Mouse (Mus musculus): ENCODE data around the gene Cdr2l.
"Not testable (repeated sequence)": the region's sequence is repeated elsewhere in the genome, so short reads cannot be mapped to it uniquely, and the experiment has no call there.

The Cdr2l gene

GRCm38 (mm10) chr11:115371354-115371753 is 10.4 kb upstream of the Cdr2l start:
- DNase-seq (ENCODE audit: low spot score): no peak

DNA sequence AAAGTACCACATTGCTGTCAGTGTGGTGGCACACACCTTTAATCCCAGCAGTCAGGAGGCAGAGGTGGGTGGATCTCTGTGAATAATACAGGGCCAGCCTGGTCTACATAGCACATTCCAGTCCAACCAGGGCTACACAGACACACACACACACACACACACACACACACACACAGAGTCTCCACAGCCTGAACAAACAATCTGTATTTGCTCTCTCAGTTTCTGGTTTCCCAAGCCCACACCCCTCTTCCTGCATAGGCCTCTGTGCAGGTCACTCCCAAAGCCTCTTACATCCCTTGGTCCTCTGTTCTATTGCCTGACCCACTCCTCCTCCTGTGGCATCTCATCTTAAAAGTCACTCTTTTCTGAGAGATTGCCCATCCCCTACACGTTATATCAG is 9.7 kb upstream of the Cdr2l start:
- DNase-seq (ENCODE audit: low spot score): no peak

DNA sequence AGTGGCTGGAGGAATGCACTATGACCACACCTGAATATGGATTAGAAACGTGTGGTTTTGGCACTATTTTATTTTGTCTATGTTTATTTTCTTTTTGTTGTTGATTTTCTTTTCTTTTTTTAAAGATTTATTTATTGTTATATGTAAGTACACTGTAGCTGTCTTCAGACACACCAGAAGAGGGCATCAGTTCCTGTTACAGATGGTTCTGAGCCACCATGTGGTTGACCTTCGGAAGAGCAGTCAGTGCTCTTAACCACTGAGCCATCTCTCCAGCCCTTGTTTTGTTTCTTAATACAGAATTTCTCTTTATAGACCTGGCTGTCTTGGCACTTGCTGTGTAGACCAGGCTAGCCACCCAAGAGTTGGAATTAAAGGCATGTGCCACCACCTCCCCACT is 9.0 kb upstream of the Cdr2l start:
- DNase-seq (ENCODE audit: low spot score): no peak

- peak; percentile 84 for DNase-seq (ENCODE audit: low spot score)
Measured at GRCm38 (mm10) chr11:115373805-115374694, 7.7 kb upstream of the Cdr2l start.

DNA sequence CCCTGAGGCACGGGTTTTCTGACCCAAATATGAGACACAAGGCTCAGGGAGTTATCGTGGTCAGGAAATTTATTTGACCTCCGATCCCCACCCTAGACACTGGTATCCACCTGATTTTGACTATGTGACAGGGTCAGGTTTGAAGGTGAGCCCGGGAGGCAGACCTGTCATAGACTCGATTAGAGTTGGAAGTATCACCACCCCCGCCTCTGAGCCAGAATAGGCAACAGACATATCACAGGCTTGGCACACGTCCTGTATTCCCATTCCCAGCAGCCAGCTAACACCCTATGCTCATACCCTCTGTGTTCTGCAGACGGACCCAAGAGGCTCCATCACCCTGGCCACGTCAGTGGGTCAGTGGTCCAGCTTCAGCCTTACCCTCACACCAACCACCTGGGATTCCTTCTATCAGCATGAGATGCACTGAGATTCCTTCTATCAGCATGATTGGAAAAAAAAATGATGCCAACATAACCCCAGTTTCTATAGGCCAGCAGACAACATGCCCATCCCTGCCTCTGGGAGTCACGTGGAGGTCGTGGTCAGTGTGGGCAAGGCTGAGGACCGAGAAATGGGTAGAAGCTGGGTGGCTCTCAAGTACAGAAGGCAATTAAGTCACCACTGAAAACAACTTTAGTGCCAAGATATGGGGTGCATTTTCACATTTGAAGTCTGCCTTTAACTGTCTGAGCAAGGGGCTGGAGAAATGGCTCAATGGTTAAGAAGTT is 6.9 kb upstream of the Cdr2l start:
- peak; percentile 74 for DNase-seq (ENCODE audit: low spot score)

DNA sequence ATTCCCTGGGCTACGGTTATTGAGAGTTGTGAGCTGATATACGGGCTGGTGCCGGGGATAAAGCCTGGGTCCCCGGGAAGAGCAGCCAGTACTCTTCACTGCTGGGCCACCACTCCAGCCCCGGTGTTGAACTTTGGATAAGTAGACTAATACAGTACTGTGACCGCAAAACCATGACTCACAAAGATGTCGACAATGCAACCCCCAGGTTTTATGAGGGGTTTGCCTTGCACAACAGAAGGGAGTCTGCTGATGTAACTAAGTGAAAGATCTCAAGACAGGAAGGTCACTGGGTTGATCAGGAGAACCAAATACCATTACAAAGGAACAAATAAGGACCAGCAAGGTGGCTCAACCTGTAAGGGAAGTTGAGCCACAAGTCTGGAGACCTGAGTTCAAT is 5.0 kb upstream of the Cdr2l start:
- DNase-seq (ENCODE audit: low spot score): no peak

DNA sequence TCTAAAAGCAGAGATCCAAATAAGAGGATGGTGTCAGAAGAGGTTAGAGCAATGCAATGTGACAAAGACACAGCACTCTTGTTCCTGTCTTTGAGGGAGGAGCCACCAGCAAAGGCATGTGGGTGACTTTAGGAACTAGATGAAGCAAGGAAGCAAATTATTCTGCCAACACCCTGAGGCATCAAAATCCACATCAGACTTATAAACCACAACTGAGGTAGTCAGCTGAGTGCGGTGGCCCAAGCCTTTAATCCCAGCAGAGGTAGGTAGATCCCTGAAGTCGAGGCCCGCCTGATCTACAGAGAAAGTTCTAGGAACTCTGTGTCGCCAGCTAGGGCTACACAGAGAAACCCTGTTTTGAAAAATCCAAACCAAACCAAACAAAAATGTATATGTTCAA is 4.5 kb upstream of the Cdr2l start:
- DNase-seq (ENCODE audit: low spot score): no peak

GRCm38 (mm10) chr11:115377854-115378253 is 3.9 kb upstream of the Cdr2l start:
- no peak for DNase-seq (ENCODE audit: low spot score)

GRCm38 (mm10) chr11:115381276-115381675 is 440 bp upstream of the Cdr2l start:
- no peak for DNase-seq (ENCODE audit: low spot score)

DNA sequence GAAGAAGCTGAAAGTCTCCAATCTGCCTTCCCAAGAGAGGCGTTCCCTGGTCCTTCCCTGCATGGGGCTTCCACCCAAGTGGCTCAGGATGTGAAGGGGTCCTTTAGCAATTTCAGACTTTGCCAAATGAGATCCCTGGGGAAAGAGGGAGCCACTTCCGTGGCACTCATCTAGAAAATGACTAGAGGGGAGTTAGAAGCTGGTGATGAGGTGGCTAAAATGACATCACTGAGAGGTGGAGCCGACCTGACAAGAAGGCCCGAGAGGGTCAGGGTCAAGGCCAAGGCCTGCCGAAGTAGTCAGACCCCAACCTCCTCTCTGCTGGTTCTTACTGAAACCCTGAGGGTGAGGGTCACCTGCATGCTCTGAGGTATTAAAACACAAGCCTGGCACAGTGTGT is 1.2 kb downstream of the Cdr2l start:
- DNase-seq (ENCODE audit: low spot score): no peak

DNA sequence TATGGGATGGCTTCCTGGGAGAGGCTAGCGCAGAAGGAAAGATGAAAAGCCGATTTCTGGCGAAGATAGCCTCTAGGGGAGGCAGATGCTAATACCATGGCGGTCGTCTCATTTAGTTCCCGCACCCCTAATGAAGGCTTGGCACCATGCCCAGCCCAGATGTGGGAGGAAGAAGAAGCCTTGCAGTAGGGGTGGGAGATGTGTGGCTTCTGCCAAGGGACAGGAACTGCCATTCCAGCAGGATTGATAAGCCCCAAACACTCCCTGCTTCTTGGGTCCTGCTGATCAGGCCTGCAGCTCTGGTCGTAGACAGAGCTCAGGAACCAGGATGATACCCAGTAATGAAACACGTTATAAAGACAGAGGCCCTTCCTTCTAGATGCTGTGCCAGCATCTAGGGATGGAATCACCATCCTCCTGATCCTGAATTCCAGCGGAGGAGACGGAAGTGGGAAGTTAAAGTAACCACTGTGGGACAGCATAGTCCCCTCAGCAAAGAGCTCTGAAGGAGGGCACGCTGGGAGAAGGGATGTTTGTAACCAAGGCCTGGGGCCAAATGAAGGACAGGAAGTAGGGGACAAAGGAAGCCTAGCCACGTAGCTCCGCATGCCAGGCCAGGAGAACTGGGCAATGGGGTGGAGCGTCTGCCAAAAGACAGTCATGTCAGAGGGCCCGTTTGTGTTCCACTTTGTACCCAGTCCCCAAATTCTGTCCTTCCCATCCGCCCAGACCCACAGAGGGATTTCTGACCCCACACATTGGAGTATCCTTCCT is 2.2 kb downstream of the Cdr2l start:
- peak; percentile 50 for DNase-seq (ENCODE audit: low spot score)

- no peak for DNase-seq (ENCODE audit: low spot score)
Measured at GRCm38 (mm10) chr11:115384587-115384986, 2.9 kb downstream of the Cdr2l start.

- DNase-seq (ENCODE audit: low spot score): not testable (repeated sequence)
Measured at GRCm38 (mm10) chr11:115386859-115387258, 5.1 kb downstream of the Cdr2l start.

- DNase-seq (ENCODE audit: low spot score): no peak
Measured at GRCm38 (mm10) chr11:115391358-115391757, 9.6 kb downstream of the Cdr2l start.

DNA sequence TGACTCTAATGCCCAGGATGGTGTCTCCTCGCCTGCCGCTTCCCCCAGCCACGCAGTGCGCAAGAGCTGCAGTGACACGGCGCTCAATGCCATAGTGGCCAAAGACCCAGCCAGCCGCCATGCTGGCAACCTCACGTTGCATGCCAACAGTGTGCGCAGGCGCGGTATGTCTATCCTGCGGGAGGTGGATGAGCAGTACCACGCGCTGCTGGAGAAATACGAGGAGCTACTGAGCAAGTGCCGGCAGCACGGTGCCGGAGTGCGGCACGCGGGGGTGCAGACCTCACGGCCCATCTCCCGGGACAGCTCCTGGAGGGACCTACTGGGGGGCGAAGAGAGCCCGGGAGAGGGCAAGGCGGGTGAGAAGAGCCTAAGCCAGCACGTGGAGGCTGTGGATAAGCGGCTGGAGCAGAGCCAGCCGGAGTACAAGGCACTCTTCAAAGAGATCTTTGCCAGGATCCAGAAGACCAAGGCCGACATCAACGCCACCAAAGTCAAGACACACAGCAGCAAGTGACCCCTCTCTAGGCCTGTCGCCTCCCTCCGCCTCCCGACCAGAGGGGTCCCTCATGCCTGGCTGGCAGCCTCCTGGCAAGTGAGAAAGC is 12.1 kb downstream of the Cdr2l start:
- DNase-seq (ENCODE audit: low spot score): no peak

DNA sequence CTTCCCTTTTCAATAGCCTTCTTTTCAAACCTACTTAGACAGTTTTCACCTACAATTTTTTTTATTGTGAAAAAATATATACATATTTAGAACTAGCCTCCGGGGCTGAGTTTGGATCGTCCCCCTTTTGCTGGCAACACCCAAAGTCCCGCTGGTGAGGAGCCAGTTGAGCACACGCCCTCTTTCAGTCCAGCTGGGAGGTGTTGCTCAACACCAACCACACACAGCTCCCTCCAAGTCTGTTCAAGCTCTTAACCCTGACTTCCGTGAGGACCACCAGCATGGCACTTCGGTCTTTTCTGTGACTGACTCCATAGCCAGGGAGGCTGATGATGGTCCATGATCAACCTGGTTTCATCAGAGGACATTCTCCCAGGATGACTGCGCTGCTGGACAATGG is 16.4 kb downstream of the Cdr2l start:
- no peak for DNase-seq (ENCODE audit: low spot score)

DNA sequence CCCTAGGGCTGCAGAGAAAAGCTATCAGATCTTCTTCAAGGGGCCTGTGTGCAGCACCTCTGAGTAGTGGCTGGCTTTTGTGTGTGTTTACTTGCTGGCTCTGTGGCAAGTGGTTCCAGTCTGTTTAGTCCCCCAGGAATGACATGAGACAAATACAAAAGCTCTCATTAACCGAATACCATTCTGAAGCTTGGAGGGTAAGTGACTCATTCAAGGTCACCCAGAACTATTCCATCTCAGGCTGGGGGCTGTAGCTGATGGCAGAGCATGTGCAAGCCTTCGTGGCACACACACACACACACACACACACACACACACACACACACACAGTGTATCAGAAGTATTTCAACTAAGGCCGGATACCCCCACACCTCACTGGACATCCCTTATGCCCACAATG is 18.4 kb downstream of the Cdr2l start:
- DNase-seq (ENCODE audit: low spot score): no peak

GRCm38 (mm10) chr11:115400630-115401391 is 19.1 kb downstream of the Cdr2l start:
- peak; percentile 63 for DNase-seq (ENCODE audit: low spot score)

GRCm38 (mm10) chr11:115403338-115404124 is 21.8 kb downstream of the Cdr2l start, which contains the start of gene Mrpl58:
TSS of gene Mrpl58 (plus strand) at chr11:115403752.
- DNase-seq (ENCODE audit: low spot score): peak; percentile 85

- DNase-seq (ENCODE audit: low spot score): no peak
Measured at GRCm38 (mm10) chr11:115405723-115406122, 24.0 kb downstream of the Cdr2l start.
